Comparison of ENCODE assay signal across 8 mouse cellular contexts in genomic region chr12:29701731-29702316, GRCm38 (mm10).
A peak's percentile ranks its signal among the peaks of the same experiment; 100 is the strongest.
DNase-seq lines count a peak whose midpoint lies in the region; ATAC-seq and TF ChIP-seq lines count a peak whose summit lies in the region.

No protein-coding gene starts in this region.

- H3K9me3 ChIP-seq in forebrain, embryonic 14.5 days (replicated peaks; ENCODE audit: control insufficient read depth, low read length): no peaks in the 10 kb centered on the region
- no peaks in the 10 kb centered on the region for H3K9me3 ChIP-seq in neural tube, embryonic 15.5 days (replicated peaks)

- no peaks in the 10 kb centered on the region for H3K36me3 ChIP-seq in forebrain, embryonic 14.5 days (ENCODE audit: control insufficient read depth, insufficient read depth, low read length)
- peaks cover 1% of the 10 kb centered on the region; the same call in 1 of the 2 replicates for H3K36me3 ChIP-seq in neural tube, embryonic 15.5 days

- ATAC-seq in forebrain, embryonic 14.5 days: no peak
- ATAC-seq in neural tube, embryonic 15.5 days (ENCODE audit: low FRiP score): no peak
- no peak for ATAC-seq in granulocyte monocyte progenitor cell, adult 5-6 weeks (replicated peaks; ENCODE audit: poor library complexity, severe bottlenecking)

- H3K27me3 ChIP-seq in forebrain, embryonic 14.5 days (replicated peaks; ENCODE audit: control insufficient read depth, insufficient read depth, low read length): no peaks in the 10 kb centered on the region
- H3K27me3 ChIP-seq in neural tube, embryonic 15.5 days (replicated peaks): no peaks in the 10 kb centered on the region

- peak overlapping the region; percentile 32; the same call in 1 of the 2 replicates for H3K9ac ChIP-seq in forebrain, embryonic 14.5 days (ENCODE audit: low read length)
- H3K9ac ChIP-seq in neural tube, embryonic 15.5 days (replicated peaks): 0 out of 2 replicates have a peak overlapping the region, but pooled peaks have one; percentile 1

- H3K27ac ChIP-seq in layer of hippocampus, adult 2 months: peak overlapping the region; percentile 73
- H3K27ac ChIP-seq in forebrain, embryonic 14.5 days (ENCODE audit: low read depth, low read length): peak overlapping the region; percentile 65
- H3K27ac ChIP-seq in neural tube, embryonic 15.5 days (replicated peaks): peak overlapping the region; percentile 76

- peaks cover 63% of the 10 kb centered on the region for H3K4me1 ChIP-seq in forebrain, embryonic 14.5 days (ENCODE audit: control insufficient read depth, insufficient read depth, low read length)
- peaks cover 61% of the 10 kb centered on the region for H3K4me1 ChIP-seq in neural tube, embryonic 15.5 days

- H3K4me3 ChIP-seq in layer of hippocampus, adult 2 months: no peak overlapping the region
- no peak overlapping the region for H3K4me3 ChIP-seq in forebrain, embryonic 14.5 days (ENCODE audit: low read depth, low read length)
- no peak overlapping the region for H3K4me3 ChIP-seq in neural tube, embryonic 15.5 days (replicated peaks)

- H3K4me2 ChIP-seq in forebrain, embryonic 14.5 days (ENCODE audit: low read length): no peak overlapping the region
- H3K4me2 ChIP-seq in neural tube, embryonic 15.5 days: no peak overlapping the region

- no peak for DNase-seq in layer of hippocampus, adult 2 months (ENCODE audit: low spot score in 2 of 2)
- no peak for DNase-seq in layer of hippocampus, adult 9-10 months (ENCODE audit: low spot score)
- no peak for DNase-seq in forebrain, embryonic 14.5 days (ENCODE audit: low spot score)
- DNase-seq in heart, postnatal 4 days: peak; percentile 51
- no peak for DNase-seq in spleen, adult 12 weeks (ENCODE audit: low spot score)
- DNase-seq in kidney, adult 11 months: no peak

- no peak for TF ChIP-seq CTCF in layer of hippocampus, adult 2 months (conservative IDR thresholded peaks at IDR 0.05)

- WGBS in forebrain, embryonic 14.5 days: 15% methylated on average over 6 of the region's 6 CpGs
- WGBS in neural tube, embryonic 15.5 days: 6% methylated on average over 6 of the region's 6 CpGs
